Mouse (Mus musculus): Measurements from ENCODE around the gene Myo16. TPM values are rescaled to one million over a fixed set of nuclear protein-coding genes. Genes with fewer than 3 reads are reported as not detected.

Myo16 gene
- polyA plus RNA-seq, 2 experiments from 2014 or later, result not detected

DNA sequence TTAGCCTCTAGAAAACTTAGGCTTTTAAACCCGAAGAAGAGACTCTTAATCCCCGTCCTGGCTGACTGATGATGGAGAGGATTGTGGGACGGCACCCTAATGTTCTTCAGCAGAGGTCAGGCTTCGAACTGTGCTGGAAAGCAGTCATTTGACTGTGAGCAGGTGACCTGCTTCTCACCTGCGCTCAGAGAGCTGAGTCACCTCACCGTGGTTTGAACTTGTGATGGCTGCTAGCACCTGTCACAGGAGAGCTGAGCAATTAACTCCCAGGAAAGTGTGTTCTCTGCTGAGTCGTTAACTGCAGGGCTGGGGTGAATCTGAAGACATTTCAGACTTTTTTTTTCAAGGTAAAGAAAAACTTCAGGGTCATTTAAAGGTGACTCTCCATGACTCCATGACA, 261.6 kb downstream of the Myo16 start:
- ATAC-seq, result no peak

DNA sequence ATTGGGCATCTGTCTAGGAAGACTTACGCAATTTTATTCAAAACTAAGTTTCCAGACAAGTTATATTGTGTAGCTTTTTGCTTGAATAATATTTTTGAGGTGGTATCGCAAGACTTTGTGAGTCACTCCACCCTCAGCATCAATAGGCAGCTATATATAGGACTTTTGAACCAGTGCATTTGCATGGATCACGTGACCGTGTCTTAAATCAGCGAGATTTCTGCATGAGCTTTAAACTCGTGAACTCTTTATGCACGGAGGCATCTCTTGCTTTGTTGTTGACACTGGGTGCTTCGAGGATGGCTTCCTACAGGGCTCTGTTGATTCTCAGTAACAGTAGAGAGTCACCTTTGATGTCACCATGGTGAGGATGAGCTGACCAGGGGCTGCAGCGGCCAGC, 262.2 kb downstream of the Myo16 start:
- no peak for ATAC-seq

DNA sequence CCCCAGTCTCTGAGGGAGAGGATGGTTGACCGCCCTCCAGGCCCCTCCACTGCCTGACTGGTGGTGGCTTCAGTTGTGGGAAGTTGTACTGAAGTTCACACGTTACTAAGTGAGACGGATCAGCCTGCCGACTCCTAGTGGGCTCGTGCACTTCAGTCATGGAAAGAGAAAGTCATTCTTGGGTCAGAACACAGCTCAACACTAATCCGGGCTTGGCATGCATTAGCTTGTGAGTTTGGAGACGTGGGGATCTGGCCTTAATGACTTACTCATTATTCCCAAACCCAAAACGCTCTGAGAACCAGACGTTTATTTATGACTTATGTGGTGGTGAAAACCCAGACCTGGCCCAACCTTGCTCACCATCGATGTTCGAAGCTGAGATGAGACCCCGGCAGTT, 263.1 kb downstream of the Myo16 start:
- ATAC-seq, result no peak

DNA sequence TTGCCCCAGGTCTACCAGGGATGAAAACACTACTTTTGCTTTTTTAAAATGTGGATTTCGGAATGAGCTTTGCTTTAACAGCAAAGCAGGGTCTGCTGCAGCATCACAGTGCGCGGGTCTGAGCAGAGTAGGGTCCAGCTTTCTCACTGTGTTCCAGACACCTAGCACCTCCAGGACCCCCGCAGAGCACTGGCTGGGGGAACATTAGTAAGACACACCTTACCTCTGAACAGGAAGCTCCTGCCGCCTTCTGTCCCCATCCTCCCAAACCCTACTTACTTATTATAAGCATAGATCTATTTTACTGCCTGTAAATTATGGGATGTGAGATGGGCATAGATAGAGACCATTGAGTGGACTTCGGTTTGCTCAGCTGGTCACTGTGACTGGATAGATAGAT, 263.6 kb downstream of the Myo16 start:
- no peak for ATAC-seq

DNA sequence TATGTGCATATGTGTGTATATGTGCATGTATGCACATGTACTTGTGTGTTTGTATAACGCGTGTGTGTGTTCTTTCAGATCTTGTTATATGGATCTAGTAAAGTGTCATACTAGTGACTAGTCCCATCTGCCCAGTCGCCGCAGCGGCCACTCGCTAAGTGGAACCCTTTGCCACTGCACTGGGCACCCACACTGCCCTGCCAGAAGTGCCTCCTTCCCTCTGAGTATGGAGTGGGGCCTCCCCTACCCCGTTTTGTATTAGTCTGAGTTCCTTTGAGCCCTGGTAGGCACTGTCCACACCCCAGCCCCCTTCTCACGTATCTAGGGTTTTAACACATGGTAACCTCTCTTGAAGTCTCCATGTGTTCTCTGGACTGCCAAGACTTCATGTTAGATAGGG, 264.3 kb downstream of the Myo16 start:
- no peak for ATAC-seq

DNA sequence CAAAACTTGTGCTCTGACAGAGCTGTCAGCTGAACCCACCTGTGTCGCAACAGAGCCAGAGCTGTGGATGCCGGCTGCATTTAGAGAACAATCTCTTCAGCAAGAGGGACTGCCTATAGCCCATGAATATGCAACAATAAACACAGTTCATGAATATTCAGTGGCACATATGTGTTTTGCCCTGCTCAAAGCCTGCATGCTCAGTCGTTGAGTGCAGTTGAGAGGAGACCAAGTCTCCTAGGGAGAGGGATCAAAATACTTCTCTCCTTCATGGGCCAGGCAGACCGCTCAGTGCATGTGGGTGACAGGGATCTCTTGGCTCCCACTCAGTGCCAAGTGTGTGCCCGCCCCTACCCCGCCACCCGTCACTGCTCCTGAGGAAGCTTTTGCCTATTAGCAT, 265.3 kb downstream of the Myo16 start:
- no peak for ATAC-seq

DNA sequence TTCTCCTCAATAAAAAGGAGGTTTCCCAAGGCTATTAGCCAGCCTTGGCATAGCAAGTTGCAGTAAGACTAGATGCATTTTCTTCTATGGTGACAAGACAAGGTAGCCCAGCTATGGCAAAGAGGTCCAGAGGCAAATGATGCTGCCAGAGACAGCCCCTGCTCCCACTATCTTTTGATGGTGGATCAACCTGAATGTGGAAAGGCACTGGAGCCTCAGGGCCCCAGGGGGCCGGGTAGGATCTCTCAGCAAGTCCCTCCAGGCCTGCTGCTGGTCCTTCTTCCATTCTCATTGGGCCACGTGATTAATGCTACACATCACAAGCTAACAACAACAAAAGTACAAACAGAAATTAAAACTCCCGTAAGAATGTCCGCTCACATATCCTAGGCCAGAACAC, 266.0 kb downstream of the Myo16 start:
- no peak for ATAC-seq

DNA sequence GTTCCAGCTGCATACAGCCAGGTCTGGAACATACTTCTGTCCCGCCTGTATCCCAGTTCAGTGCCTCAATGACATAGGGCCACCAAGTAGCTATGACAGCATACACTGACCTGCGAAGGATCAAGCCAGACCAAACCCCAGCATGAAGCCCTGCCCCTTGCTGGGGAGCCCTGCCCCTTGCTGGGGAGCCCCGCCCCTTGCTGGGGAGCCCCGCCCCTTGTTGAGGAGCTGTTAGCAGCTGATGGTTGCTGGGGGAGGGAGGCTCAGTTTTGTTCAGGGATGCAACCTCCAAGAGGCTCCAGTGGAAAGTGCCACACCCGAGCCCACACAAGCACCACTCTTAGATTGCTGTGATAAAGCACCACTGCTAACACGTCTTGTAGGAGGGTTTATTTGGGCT, 266.8 kb downstream of the Myo16 start:
- ATAC-seq, result no peak

DNA sequence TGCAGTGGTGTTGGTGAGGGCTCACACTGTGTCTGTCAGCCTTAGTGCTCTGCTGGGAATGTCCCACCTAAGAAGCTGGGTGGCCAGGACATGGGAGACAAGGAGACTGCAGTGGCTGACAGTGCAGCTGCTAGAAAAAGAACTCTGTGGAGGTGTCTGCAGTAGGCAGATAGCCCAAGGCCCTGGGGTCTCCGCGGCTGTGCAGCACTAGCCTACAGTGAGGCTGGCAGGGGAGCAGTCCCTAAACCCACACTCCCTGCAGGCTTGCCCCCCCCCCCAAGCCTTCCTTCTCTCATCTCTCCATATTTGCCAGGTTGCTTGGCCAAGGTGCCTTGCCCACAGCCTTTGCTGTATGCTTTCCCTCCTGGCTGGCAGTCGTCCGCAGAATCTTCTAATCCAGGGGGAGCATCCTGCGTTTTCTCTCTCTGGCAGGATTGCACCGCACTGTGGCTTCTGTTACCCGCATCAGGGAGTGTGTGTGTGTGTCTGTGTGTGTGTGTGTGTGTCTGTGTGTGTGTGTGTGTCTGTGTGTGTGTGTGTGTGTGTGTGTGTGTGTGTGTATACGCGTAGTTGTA, 267.9 kb downstream of the Myo16 start:
- ATAC-seq, result no peak

DNA sequence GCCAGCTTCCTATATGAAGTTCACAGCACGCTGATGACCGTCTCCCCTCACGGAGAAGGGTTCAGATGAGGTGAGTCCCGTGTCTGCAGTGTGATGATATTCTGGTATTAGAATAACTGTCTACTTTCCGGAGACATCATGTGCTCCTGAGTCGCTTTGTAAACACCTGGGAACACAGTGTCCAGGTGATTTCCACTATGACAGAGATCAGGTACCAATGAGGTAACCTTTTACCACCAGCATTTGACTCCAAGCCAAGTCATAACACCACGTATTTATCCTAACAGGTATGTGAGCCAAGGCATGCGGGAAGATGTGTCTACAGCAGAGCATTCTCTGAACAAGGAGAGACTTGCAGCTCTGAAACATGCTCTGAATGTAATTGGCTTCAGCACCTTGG, 281.8 kb downstream of the Myo16 start:
- ATAC-seq, result no peak

DNA sequence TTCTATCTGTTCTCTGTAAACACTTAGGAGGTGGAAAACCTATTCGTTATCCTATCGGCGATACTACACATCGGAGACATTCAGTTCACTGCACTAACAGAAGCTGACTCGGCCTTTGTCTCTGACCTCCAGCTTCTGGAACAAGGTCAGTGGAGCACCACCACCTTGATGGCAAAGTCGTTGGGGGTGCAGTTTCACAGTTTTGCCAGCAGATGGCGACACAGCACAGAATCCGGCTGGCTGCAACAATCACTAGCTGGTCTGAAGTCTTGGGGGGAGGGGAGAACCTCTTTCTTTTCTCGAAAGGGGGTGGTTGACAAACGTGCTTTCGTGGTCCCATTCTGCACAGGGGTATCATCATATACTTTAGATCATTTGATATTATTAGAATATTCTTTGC, 285.1 kb downstream of the Myo16 start:
- no peak for ATAC-seq

DNA sequence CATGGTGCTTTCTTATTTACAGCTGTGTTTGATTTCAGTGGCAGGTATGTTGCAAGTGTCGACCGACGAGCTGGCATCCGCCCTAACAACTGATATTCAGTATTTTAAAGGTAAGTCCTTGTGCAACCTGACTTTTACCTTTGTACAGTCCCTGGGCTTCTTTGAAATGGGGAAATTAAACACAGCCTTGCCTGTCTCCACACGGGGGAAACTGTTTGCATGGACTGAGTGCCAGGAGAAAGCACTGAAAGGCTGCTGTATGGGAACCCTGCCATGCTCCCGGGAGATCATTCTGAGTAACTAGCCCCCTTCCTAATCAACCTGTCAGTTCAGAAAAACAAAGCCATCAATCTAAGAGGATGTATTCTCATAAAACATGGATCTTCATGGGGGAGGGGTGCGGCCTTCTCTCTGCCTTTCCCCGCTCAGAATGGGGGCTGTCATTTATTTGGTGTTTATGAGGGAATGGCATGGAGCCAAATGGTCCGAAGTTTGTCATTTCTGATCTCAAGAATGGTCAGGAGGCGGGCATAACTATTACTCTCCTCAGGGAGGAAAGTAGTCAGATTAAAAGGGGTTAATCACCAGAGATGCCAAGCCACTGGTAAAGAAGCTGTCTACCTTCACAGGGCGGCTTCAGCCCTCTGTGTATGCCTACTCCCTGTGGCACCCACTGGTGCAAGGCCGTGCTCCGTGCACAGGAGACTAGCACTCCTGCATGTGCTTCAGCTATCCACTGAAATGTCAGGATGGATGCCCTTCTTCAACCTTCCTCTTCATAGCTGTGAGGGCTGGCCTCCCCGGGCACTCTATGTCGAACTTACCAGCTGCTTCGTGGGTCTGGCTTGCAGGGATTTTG, 286.1 kb downstream of the Myo16 start:
- ATAC-seq, result no peak

DNA sequence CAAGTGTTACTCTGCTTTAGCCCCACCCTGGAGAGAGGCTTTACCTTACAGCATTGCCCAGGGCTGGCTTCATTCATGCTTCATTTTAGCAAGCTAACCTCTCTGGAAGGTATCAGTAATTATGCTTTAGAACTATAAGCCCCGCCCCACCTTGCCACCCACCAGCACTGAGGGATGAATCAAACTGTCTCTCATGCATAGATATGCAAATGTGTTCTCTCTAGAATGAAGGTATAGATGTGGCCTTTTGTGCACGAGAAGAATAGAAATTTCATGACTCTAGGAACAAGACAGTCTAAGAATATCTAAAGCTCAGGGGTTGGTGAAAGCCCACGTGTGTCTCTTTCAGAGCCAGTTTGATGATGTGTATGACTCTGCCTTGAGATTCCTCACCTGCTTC, 288.9 kb downstream of the Myo16 start:
- ATAC-seq, result no peak

DNA sequence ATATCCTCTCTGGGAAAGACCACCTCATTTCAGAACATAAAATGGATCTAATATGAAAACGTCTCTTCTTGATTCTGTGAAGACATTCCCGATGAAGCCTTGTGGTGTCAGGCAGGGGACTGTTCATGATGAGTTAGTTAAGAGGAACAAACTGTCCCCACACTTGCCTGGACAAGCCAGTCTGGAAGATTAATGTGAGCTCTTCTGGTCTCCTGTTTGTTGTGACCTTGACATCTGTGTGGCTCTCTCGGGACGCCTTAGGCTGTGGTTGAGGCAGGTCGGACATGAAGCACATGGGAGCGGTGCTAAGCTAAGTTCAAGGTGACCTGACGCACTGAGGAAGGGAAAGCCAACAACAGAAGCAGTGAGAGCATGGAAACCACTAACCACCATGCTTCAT, 291.3 kb downstream of the Myo16 start:
- no peak for ATAC-seq

DNA sequence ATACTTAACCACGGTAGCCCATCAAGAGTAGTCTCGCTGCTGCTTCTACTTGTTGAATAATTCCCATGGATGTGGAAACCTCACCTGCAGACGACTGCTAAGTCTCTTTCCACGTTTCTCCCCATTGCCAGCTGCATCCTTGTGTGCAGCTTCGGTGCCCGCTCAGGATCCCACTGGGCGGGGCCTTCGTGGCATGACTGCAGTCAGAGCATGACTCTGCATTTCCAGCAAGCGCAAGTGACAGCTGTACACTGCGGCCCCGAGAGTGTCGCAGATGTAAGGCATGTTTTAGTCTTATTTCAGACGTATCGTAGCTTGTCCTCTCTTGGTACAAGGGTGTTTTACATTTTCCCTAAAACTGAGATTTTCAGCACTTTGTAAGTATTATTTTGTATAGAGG, 294.8 kb downstream of the Myo16 start:
- no peak for ATAC-seq

DNA sequence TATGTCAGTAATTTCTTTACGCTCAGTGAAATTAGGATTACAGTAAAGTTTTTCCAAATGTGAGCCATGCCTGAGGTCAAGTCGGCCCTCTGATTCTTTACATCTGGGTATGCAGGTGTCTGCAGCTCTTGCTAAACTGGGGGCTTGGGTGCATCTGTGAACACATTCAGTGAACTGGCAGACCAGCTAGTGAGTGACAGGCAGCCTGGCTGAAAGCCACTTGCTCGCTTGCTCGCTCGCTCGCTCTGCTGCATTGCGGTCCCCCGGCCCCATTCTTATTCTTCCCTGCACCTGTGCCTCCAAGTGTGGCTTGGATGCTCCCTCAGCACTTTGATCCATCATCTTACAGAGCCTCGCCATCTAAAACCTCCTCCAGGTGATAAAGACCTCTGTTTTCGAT, 299.3 kb downstream of the Myo16 start:
- no peak for ATAC-seq

DNA sequence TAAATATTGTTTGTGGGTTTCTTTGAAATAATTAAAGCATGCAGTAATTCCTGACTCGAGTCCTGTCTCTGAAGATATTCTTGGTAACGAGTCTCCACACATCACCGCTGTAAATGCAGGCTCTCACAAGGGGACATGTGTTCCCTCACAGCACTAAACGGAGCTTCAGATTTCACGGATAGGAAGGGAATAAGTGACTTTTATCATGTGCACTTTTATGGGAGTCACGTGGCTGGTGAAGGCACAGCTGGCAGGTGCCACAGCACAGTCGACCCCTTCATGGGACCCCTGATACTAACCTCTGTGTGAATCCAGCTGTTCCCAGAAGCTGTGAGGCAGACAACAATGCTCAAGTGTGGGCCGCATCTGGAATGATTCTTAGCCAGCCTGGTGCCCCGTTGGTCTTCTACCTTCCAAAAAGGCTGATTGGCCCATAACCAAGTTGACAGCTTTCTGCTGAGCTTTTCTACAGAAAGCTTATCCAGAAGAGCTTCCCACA, 304.5 kb downstream of the Myo16 start:
- no peak for ATAC-seq

DNA sequence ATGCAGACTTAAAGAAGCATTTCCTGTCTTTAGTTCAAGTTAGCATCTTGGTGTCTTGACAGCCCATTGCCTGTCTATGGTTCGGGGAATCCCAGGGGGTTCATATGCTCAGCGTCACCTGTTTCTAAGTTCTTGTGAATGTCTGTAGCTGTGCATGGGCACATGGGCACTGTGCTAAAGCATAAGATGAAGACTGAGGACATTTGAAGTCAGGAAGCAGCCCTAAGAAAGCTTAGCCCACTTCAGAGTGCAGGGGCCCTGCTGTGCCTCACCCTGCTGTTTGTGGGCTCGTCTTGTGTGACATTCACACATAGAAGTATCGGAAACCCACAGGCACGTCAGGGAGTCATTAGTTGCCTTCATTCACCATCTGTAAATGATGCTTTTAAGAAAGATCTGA, 308.6 kb downstream of the Myo16 start:
- no peak for ATAC-seq

DNA sequence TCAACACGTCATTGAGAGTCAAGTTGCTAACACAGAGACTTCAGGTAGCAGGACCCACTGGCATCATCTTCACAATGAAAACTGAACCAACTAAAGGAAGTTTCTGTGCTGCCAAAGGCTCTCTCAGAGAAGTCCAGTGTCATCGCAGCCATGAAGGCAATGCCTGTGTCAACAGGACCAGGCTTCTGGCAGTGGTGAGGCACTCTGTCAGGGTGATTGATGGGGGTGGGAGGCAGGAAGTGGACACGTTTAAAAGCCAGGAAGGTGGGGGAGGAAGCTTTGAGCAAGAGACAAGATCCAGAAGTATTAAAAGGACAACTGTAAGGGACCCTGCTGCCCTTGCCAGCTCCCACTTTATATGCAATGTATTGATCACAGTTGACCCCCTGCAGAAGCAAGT, 314.8 kb downstream of the Myo16 start:
- ATAC-seq, result no peak

DNA sequence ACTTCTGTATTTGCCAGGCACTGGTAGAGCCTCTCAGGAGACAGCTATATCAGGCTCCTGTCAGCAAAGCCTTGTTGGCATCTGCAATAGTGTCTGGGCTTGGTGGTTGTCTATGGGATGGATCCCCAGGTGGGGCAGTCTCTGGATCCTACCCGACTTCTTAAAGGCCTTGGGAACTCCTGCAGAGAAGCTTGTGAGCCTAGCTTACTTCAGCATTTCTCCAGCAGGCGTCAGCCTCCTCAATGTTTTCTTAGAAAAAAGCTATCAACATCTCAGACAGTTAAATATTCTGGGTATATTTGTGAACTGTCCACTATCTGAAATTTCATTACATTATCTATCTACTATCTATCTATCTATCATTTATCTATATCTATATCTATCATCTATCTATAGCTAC, 315.9 kb downstream of the Myo16 start:
- no peak for ATAC-seq

DNA sequence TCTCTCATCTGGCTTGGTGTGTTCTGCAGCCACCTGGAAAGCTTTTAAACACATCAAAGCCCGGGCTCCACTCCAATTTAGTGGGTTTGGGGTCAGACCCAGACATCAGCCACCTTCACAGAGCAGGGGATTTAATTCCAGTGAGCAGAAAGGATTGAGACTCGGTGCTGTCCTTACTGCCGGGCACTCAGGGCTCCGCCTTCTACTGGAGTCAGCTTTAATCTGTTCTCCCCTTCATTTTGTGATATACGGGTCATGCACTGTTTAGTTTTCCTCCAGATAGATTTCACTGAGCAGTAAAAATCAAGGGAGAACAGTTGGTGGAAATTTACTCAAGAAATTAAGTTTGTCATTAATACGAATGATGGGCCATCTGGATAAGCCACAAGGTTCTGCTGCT, 316.6 kb downstream of the Myo16 start:
- ATAC-seq, result no peak

DNA sequence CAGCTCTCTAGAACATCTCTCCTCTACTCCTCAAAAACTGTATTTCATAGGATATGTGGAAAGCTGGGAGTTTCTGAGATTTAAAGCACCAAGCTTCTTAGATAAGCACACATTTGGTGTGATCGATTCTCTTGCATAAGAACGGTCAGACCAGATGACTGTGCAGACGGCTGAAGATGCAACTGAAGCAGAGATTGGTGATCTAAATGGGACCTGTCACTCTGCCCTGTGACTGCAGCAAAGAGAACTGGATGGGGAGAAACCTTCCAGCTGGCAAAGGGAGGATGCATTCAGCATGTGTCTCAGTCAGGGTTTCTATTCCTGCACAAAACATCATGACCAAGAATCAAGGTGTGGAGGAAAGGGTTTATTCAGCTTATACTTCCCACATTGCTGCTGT, 318.7 kb downstream of the Myo16 start:
- ATAC-seq, result no peak

DNA sequence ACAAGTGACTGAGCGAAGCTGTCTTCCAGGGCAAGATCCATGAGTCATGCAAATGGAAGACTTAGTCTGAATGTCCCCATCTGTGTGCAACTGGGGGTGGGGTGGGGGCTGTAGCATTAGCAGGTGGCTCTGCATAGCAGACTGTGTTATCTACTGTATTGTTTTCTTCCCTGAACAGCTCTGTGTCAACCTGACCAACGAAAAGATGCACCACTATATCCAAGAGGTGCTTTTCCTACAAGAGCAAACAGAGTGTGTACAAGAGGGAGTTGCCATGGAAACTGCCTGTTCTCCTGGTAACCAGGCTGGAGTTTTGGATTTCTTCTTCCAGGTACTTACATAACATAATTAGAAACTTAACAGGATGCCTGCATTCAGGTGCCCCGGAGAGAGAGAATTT, 320.7 kb downstream of the Myo16 start:
- no peak for ATAC-seq

DNA sequence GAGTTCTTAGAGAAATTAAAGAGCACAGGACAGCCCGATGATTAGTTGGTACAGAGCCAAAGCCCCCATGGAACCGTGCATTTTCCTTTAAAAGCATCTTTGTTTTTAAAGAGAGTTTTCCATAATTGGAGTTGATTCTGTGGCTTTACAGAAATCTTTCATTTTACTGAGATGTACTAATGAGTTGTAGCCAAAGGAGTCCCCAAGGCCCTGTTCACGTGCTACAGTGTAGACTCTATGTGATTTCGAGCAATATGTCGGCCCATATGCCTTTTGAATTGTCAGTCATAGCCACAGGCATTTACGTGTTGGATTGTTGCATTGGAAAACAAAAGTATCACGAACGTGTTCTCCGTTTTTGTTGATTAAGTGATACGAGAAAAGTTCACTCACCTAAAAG, 325.3 kb downstream of the Myo16 start:
- ATAC-seq, result no peak

DNA sequence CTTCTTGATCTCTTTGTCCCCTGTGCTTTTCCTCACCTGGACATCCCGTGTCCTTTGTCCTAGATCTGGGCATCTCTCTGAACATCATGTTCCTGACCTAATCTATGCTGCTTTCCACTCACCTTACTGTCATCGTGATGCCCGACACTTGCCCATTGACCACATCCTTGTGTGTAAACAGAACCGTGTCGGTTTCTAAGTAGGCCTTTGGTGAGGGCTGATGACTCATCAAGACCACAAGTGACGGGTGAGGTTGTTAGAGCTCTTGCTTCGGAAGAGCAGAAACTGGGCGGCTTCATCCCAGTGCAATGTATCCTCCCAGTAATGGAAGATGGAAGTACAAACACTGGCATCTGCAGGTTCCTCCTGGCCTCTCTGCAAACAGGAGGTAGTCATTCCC, 327.1 kb downstream of the Myo16 start:
- peak; percentile 32 for ATAC-seq
